Mouse (Mus musculus) cerebellum, adult (tissue): ENCODE data around the gene Adora1.

Experiments
- ATAC-seq: cut with Nextera tagmentation; 2 replicates; pipeline ENCODE4 v1.9.2; 2017; ENCODE audit warnings: mild to moderate bottlenecking, moderate library complexity, mixed read lengths; ENCODE audit not compliant: insufficient number of reproducible peaks, low FRiP score, low TSS enrichment

Gene Adora1

GRCm38 (mm10) chr1:134162510-134163225 lies 72.6 kb downstream of the Adora1 start:
- ATAC-seq: no peak

DNA sequence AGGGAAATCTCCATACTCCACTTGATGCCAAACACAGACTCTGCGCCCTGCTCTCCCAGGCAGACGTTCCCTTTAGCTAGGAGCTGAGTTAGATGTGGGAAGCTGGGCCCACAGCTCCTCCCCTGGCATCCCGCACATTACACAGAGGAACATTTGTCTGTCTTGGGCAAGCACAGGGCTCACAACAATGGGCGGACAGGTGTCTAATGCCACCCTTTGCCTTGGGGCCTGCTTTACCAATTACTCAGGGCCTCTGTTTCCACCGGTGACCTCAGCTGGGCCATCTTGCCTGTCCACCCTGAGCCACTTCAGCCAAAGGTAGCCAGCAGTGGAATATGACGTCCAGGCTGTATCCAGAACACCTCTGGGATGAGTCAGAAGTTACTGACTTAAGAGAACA lies 73.8 kb downstream of the Adora1 start:
- ATAC-seq: no peak

DNA sequence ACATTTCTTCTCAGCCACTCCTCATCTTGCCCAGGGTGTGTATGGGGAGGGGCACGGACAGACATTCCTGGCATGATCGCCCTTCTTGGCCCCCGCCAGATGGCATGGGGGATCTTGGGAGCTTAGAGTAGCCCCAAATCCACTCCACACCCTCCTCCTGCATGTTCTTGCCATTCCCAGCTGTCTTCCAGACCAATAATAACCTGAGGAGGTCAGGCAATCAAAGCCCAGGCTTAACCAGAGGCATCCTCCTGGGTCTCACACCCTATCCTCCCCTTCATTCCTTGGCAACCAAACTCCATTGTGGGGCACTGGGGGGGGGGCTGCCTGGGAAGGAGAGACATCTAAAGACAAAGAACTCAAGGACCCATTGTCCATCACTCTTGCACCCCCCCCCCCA lies 74.8 kb downstream of the Adora1 start:
- no peak for ATAC-seq

DNA sequence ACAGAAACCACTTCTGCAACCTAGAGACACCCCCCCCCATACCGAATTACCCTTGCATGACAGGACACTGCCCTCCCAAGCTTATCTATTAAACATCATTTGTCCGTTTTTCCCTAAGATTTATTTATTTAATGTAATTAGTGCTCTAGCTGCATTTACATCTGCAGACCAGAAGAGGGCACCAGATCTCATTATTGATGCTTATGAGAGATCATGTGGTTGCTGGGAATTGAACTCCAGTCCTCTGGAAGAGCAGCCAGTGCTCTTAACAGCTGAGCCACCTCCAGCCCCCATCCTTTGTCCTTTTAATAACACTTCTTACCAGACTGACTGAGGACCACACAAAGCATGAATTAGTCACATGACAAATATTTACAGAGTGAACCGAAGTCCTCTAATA lies 80.6 kb downstream of the Adora1 start:
- no peak for ATAC-seq

GRCm38 (mm10) chr1:134154121-134154520 lies 81.1 kb downstream of the Adora1 start:
- ATAC-seq: no peak

- no peak for ATAC-seq
Observed at GRCm38 (mm10) chr1:134152626-134153590, 82.3 kb downstream of the Adora1 start.

DNA sequence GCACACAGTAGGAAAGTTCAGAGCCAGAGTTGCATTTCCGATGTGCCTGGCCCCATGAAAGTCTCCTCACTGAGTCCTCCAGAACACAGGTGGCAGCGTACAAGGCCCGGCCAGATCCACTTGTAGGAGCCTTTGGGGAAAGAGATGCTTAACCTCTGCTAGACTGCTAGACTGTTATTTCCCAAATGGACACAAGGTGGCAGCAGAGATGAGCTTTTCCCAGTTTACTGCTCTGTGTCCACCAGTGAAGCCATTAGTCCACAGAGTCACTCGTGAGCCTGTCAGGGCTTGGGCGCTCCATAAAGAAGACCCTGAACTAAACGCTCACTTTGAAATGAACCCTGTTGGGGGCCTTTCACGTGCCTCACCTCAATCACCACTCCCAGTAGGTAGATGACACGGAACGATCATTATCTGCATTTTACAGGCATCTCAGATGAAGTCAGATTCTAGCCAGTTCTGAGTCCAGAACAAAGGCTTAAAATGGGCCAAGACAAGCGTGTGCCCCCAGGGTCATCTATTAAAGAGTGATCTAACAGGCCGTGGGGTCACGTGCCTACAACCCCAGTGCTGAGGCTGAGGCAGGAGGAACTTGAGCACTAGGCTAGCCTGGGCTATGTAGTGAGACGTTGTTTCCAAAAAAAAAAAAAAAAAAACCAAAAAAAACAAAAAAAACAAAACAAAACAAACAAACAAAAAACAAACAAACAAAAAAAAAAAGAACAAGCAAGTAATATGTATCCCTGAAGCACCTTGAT lies 83.4 kb downstream of the Adora1 start:
- peak; percentile 66 for ATAC-seq

DNA sequence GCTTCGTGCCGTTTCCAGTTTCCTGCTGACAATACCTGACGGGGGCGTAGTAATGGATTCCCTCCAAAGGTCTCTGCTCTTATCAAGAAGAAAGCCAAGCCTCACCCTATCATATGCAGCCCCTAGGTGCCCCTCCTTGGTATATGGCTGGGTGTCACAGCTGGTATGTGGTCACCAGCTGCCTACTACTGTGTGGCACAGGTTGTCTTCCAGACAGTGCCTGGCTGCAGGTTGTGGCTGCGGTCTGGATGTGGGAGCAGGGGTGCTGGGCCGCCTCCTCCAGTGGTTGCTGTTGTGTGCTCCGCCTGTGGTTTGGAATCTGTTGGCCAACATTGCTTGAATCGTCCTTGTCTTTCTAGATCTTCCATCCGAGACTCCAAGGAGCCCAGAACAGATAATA lies 84.5 kb downstream of the Adora1 start:
- no peak for ATAC-seq

- no peak for ATAC-seq
Observed at GRCm38 (mm10) chr1:134150076-134150475, 85.2 kb downstream of the Adora1 start.
